ENCODE assay signal across 8 mouse cellular contexts in the genomic region with DNA sequence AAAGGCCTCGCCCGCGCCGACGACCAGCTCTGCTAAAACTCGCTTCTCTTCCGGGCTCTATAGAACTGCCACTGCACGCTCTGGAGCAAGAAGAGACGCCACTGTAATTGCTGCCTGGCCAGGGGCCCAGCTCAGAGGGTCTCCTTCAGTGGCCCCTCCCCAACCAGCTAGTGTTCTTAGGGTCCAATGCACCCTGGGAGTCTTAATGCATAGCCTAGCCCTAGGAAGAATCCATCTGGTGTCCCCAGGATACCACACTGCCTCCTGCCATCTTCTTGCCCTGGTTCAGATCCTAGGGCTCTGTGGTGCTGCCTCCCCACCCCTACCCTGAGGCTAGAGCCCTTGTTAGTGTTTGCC. TPM values are rescaled to one million over a fixed set of nuclear protein-coding genes. Genes with fewer than 3 reads are reported as not detected.
DNase-seq lines count a peak whose midpoint lies in the region; ATAC-seq lines count a peak whose summit lies in the region.

No protein-coding gene starts in this region.

- H3K27ac ChIP-seq in heart, embryonic 10.5 days: peak overlapping the region; percentile 84
- H3K27ac ChIP-seq in hindbrain, embryonic 11.5 days (ENCODE audit: low read depth, low read length): no peak overlapping the region

- H3K4me1 ChIP-seq in heart, embryonic 10.5 days: peaks cover 14% of the 10 kb centered on the region
- H3K4me1 ChIP-seq in hindbrain, embryonic 11.5 days (replicated peaks; ENCODE audit: control insufficient read depth, insufficient read depth, low read length): no peaks in the 10 kb centered on the region

- no peaks in the 10 kb centered on the region for H3K27me3 ChIP-seq in heart, embryonic 10.5 days (ENCODE audit: insufficient read depth, poor library complexity, severe bottlenecking)
- H3K27me3 ChIP-seq in hindbrain, embryonic 11.5 days (ENCODE audit: control insufficient read depth, insufficient read depth, low read length): no peaks in the 10 kb centered on the region

- peak overlapping the region; percentile 67 for H3K4me3 ChIP-seq in heart, embryonic 10.5 days
- peak overlapping the region; percentile 31 for H3K4me3 ChIP-seq in hindbrain, embryonic 11.5 days (ENCODE audit: low read depth, low read length)

- H3K9ac ChIP-seq in hindbrain, embryonic 11.5 days (ENCODE audit: low read depth, low read length): peak overlapping the region; percentile 58

- DNase-seq in heart, embryonic 10.5 days (ENCODE audit: low spot score): no peak
- no peak for DNase-seq in heart, adult 8-10 months (ENCODE audit: low spot score)
- DNase-seq in hindbrain, embryonic 11.5 days (ENCODE audit: low spot score): no peak
- no peak for DNase-seq in T-cell, adult 2 months (ENCODE audit: low spot score)
- no peak for DNase-seq in thymus, postnatal 0 days (ENCODE audit: low spot score)
- DNase-seq in layer of hippocampus, adult 11-12 months (ENCODE audit: low spot score): no peak

- ATAC-seq in common myeloid progenitor, adult 5-6 weeks (replicated peaks; ENCODE audit: low read depth, poor library complexity, severe bottlenecking): 0 out of 2 replicates have a peak, but pooled peaks have one; percentile 10
- peak; percentile 62 for ATAC-seq in hindbrain, embryonic 11.5 days (ENCODE audit: low FRiP score)
- ATAC-seq in megakaryocyte-erythroid progenitor cell, adult 5-6 weeks (replicated peaks; ENCODE audit: low FRiP score, low TSS enrichment, poor library complexity, severe bottlenecking): 0 out of 2 replicates have a peak, but pooled peaks have one; percentile 6

- peak overlapping the region; percentile 43 for H3K4me2 ChIP-seq in hindbrain, embryonic 11.5 days (replicated peaks; ENCODE audit: low read depth, low read length)

- no peaks in the 10 kb centered on the region for H3K9me3 ChIP-seq in heart, embryonic 10.5 days
- H3K9me3 ChIP-seq in hindbrain, embryonic 11.5 days (ENCODE audit: control insufficient read depth, low read length): no peaks in the 10 kb centered on the region

- 13% methylated on average over 9 of the region's 9 CpGs for WGBS in heart, embryonic 10.5 days
- 22% methylated on average over 9 of the region's 9 CpGs for WGBS in hindbrain, embryonic 11.5 days

- H3K36me3 ChIP-seq in heart, embryonic 10.5 days: peaks cover 21% of the 10 kb centered on the region
- no peaks in the 10 kb centered on the region for H3K36me3 ChIP-seq in hindbrain, embryonic 11.5 days (ENCODE audit: control insufficient read depth, insufficient read depth, low read length)

RNA-seq across cellular contexts. Expression of a gene that starts 41.5 kb away (rescaled TPM):
- 62.0 and 62.6 TPM in 2 replicates for polyA plus RNA-seq in heart, embryonic 10.5 days (2016; fragmentation: Nextera tagmentation; extraction: Ambion mirVana)
- total RNA-seq in heart, adult 8-10 months (2022): 10 to 100 TPM; 45.2 to 52.7 (median 51.4) TPM
- 38.2 and 40.0 TPM in 2 replicates for total RNA-seq in common myeloid progenitor, adult 5-6 weeks (2017)
- polyA plus RNA-seq in hindbrain, embryonic 11.5 days (2014; fragmentation: Nextera tagmentation; extraction: Ambion mirVana): 82.2 and 82.7 TPM in 2 replicates
- total RNA-seq in megakaryocyte-erythroid progenitor cell, adult 5-6 weeks (2014; fragmentation: Nextera tagmentation): 31.8 and 34.2 TPM in 2 replicates
- 30.3 and 38.6 TPM in 2 replicates for total RNA-seq in megakaryocyte-erythroid progenitor cell, adult 5-6 weeks (2017)
- 55.6 and 62.2 TPM in 2 replicates for polyA plus RNA-seq in thymus, postnatal 0 days (2015; fragmentation: Nextera tagmentation; extraction: Ambion mirVana)

RNA-seq across cellular contexts. Expression of a gene that starts 45.8 kb away (rescaled TPM):
- polyA plus RNA-seq in heart, embryonic 10.5 days (2016; fragmentation: Nextera tagmentation; extraction: Ambion mirVana): 0.04 TPM in 1 of 2 replicates, not detected in the other
- total RNA-seq in heart, adult 8-10 months (2022): 1 to 10 TPM in 1 of 4 experiments, under 1 TPM in 3; 0.47 to 1.4 (median 0.56) TPM
- not detected in 2 replicates for total RNA-seq in common myeloid progenitor, adult 5-6 weeks (2017)
- polyA plus RNA-seq in hindbrain, embryonic 11.5 days (2014; fragmentation: Nextera tagmentation; extraction: Ambion mirVana): not detected in 2 replicates
- total RNA-seq in megakaryocyte-erythroid progenitor cell, adult 5-6 weeks (2014; fragmentation: Nextera tagmentation): not detected in 2 replicates
- not detected in 2 replicates for total RNA-seq in megakaryocyte-erythroid progenitor cell, adult 5-6 weeks (2017)
- polyA plus RNA-seq in thymus, postnatal 0 days (2015; fragmentation: Nextera tagmentation; extraction: Ambion mirVana): 0.03 and 0.05 TPM in 2 replicates

Comparison
In these comparisons a context has a peak if more than half of its experiments do, and no peak if none do; other contexts are left out.
1. ATAC-seq: peak in every context shown above with its lines; median percentile 62 in hindbrain, embryonic 11.5 days; 10 in common myeloid progenitor, adult 5-6 weeks; 6 in megakaryocyte-erythroid progenitor cell, adult 5-6 weeks.